Mouse (Mus musculus): ENCODE data around the gene Tnfrsf4.

- TF ChIP-seq CTCF (IDR thresholded peaks at IDR 0.05) (no peak), EP300 (IDR thresholded peaks at IDR 0.05) (no peak)
Measured at GRCm38 (mm10) chr4:156021381-156021780, 7.7 kb downstream of the Tnfrsf4 start.
